Mouse (Mus musculus): ENCODE measurements around the gene Dhx32. TPM values are rescaled to one million over a fixed set of nuclear protein-coding genes. Genes with fewer than 3 reads are reported as not detected.
A peak's percentile ranks its signal among the peaks of the same experiment; 100 is the strongest.

Gene Dhx32
- polyA plus RNA-seq (2014; fragmentation: Nextera tagmentation; extraction: Ambion mirVana): 24.7 and 30.8 TPM in 2 replicates

- Histone ChIP-seq H3K27ac (ENCODE audit: low read depth, low read length) (no peak within 1 kb of the TSS), H3K4me2 (peak within 1 kb of the TSS; percentile 56), H3K9ac (ENCODE audit: low read depth, low read length) (0 out of 2 replicates have a peak within 1 kb of the TSS, but pooled peaks have one; percentile 2), H3K4me1 (ENCODE audit: control insufficient read depth, insufficient read depth, low read length) (no peaks in the 10 kb centered on the region), H3K9me3 (replicated peaks; ENCODE audit: control insufficient read depth, low read length) (no peaks in the 10 kb centered on the region), H3K36me3 (ENCODE audit: control insufficient read depth, insufficient read depth, low read length) (no peaks in the 10 kb centered on the region), H3K27me3 (ENCODE audit: control insufficient read depth, insufficient read depth, low read length) (no peaks in the 10 kb centered on the region), H3K4me3 (ENCODE audit: low read depth, low read length) (no peak within 1 kb of the TSS)
- WGBS (ENCODE audit: insufficient replicate concordance): 21% methylated on average over 18 of the region's 18 CpGs
- ATAC-seq (replicated peaks; ENCODE audit: insufficient number of reproducible peaks, low FRiP score, low TSS enrichment): 0 out of 2 replicates have a peak, but pooled peaks have one; percentile 49
Measured at GRCm38 (mm10) chr7:133782717-133783435, at the start of gene Dhx32. Gene Dhx32, minus strand, starts transcription at chr7:133782726.

GRCm38 (mm10) chr7:133829579-133829978 is 47.1 kb upstream of the Dhx32 start:
- Histone ChIP-seq H3K9ac (ENCODE audit: low read depth, low read length) (no peak overlapping the region), H3K4me3 (ENCODE audit: low read depth, low read length) (no peak overlapping the region), H3K36me3 (ENCODE audit: control insufficient read depth, insufficient read depth, low read length) (no peaks in the 10 kb centered on the region), H3K27ac (ENCODE audit: low read depth, low read length) (no peak overlapping the region), H3K27me3 (ENCODE audit: control insufficient read depth, insufficient read depth, low read length) (no peaks in the 10 kb centered on the region), H3K4me1 (ENCODE audit: control insufficient read depth, insufficient read depth, low read length) (0 out of 2 replicates have a peak, but pooled peaks cover 3% of the 10 kb centered on the region), H3K9me3 (replicated peaks; ENCODE audit: control insufficient read depth, low read length) (no peaks in the 10 kb centered on the region), H3K4me2 (no peak overlapping the region)
- WGBS (ENCODE audit: insufficient replicate concordance): 59% methylated on average over 7 of the region's 7 CpGs
- ATAC-seq (replicated peaks; ENCODE audit: insufficient number of reproducible peaks, low FRiP score, low TSS enrichment): no peak

- Histone ChIP-seq H3K9me3 (replicated peaks; ENCODE audit: control insufficient read depth, low read length) (0 out of 2 replicates have a peak, but pooled peaks cover 2% of the 10 kb centered on the region), H3K27me3 (ENCODE audit: control insufficient read depth, insufficient read depth, low read length) (no peaks in the 10 kb centered on the region), H3K4me2 (no peak overlapping the region), H3K4me3 (ENCODE audit: low read depth, low read length) (no peak overlapping the region), H3K4me1 (ENCODE audit: control insufficient read depth, insufficient read depth, low read length) (0 out of 2 replicates have a peak, but pooled peaks cover 3% of the 10 kb centered on the region), H3K36me3 (ENCODE audit: control insufficient read depth, insufficient read depth, low read length) (no peaks in the 10 kb centered on the region), H3K27ac (ENCODE audit: low read depth, low read length) (no peak overlapping the region), H3K9ac (ENCODE audit: low read depth, low read length) (no peak overlapping the region)
- ATAC-seq (replicated peaks; ENCODE audit: insufficient number of reproducible peaks, low FRiP score, low TSS enrichment): no peak
- WGBS (ENCODE audit: insufficient replicate concordance): 20% methylated on average over 4 of the region's 4 CpGs
Measured at GRCm38 (mm10) chr7:133828514-133828913, 46.0 kb upstream of the Dhx32 start.

- Histone ChIP-seq H3K4me1 (ENCODE audit: control insufficient read depth, insufficient read depth, low read length) (0 out of 2 replicates have a peak, but pooled peaks cover 3% of the 10 kb centered on the region), H3K27ac (ENCODE audit: low read depth, low read length) (no peak overlapping the region), H3K9me3 (replicated peaks; ENCODE audit: control insufficient read depth, low read length) (0 out of 2 replicates have a peak, but pooled peaks cover 2% of the 10 kb centered on the region), H3K4me3 (ENCODE audit: low read depth, low read length) (no peak overlapping the region), H3K9ac (ENCODE audit: low read depth, low read length) (no peak overlapping the region), H3K4me2 (no peak overlapping the region), H3K27me3 (ENCODE audit: control insufficient read depth, insufficient read depth, low read length) (no peaks in the 10 kb centered on the region), H3K36me3 (ENCODE audit: control insufficient read depth, insufficient read depth, low read length) (no peaks in the 10 kb centered on the region)
- 83% methylated on average over 2 of the region's 2 CpGs for WGBS (ENCODE audit: insufficient replicate concordance)
- ATAC-seq (replicated peaks; ENCODE audit: insufficient number of reproducible peaks, low FRiP score, low TSS enrichment): no peak
Measured at GRCm38 (mm10) chr7:133824579-133824978, 42.1 kb upstream of the Dhx32 start.

- 81% methylated on average over 6 of the region's 6 CpGs for WGBS (ENCODE audit: insufficient replicate concordance)
- H3K9ac ChIP-seq (ENCODE audit: low read depth, low read length): no peak overlapping the region
- ATAC-seq (replicated peaks; ENCODE audit: insufficient number of reproducible peaks, low FRiP score, low TSS enrichment): no peak
- no peaks in the 10 kb centered on the region for H3K27me3 ChIP-seq (ENCODE audit: control insufficient read depth, insufficient read depth, low read length)
- 0 out of 2 replicates have a peak, but pooled peaks cover 3% of the 10 kb centered on the region for H3K4me1 ChIP-seq (ENCODE audit: control insufficient read depth, insufficient read depth, low read length)
- H3K4me3 ChIP-seq (ENCODE audit: low read depth, low read length): no peak overlapping the region
- no peak overlapping the region for H3K27ac ChIP-seq (ENCODE audit: low read depth, low read length)
- 0 out of 2 replicates have a peak, but pooled peaks cover 2% of the 10 kb centered on the region for H3K9me3 ChIP-seq (replicated peaks; ENCODE audit: control insufficient read depth, low read length)
- H3K36me3 ChIP-seq (ENCODE audit: control insufficient read depth, insufficient read depth, low read length): no peaks in the 10 kb centered on the region
- no peak overlapping the region for H3K4me2 ChIP-seq
Measured at GRCm38 (mm10) chr7:133823751-133824150, 41.2 kb upstream of the Dhx32 start.

- no peak for ATAC-seq (replicated peaks; ENCODE audit: insufficient number of reproducible peaks, low FRiP score, low TSS enrichment)
- H3K27ac ChIP-seq (ENCODE audit: low read depth, low read length): no peak overlapping the region
- H3K36me3 ChIP-seq (ENCODE audit: control insufficient read depth, insufficient read depth, low read length): no peaks in the 10 kb centered on the region
- WGBS (ENCODE audit: insufficient replicate concordance): 77% methylated on average over 4 of the region's 4 CpGs
- no peaks in the 10 kb centered on the region for H3K4me1 ChIP-seq (ENCODE audit: control insufficient read depth, insufficient read depth, low read length)
- no peaks in the 10 kb centered on the region for H3K9me3 ChIP-seq (replicated peaks; ENCODE audit: control insufficient read depth, low read length)
- no peak overlapping the region for H3K4me3 ChIP-seq (ENCODE audit: low read depth, low read length)
- no peak overlapping the region for H3K4me2 ChIP-seq
- no peaks in the 10 kb centered on the region for H3K27me3 ChIP-seq (ENCODE audit: control insufficient read depth, insufficient read depth, low read length)
- H3K9ac ChIP-seq (ENCODE audit: low read depth, low read length): no peak overlapping the region
Measured at GRCm38 (mm10) chr7:133813331-133813730, 30.8 kb upstream of the Dhx32 start.

- WGBS (ENCODE audit: insufficient replicate concordance): 74% methylated on average over 7 of the region's 7 CpGs
Measured at GRCm38 (mm10) chr7:133812927-133813326, 30.4 kb upstream of the Dhx32 start.

GRCm38 (mm10) chr7:133805614-133806175 is 23.2 kb upstream of the Dhx32 start:
- no peaks in the 10 kb centered on the region for H3K9me3 ChIP-seq (replicated peaks; ENCODE audit: control insufficient read depth, low read length)
- H3K36me3 ChIP-seq (ENCODE audit: control insufficient read depth, insufficient read depth, low read length): no peaks in the 10 kb centered on the region
- no peaks in the 10 kb centered on the region for H3K27me3 ChIP-seq (ENCODE audit: control insufficient read depth, insufficient read depth, low read length)
- H3K4me1 ChIP-seq (ENCODE audit: control insufficient read depth, insufficient read depth, low read length): no peaks in the 10 kb centered on the region
- peak; percentile 61; the same call in 1 of the 2 replicates for ATAC-seq (replicated peaks; ENCODE audit: insufficient number of reproducible peaks, low FRiP score, low TSS enrichment)
- no peak overlapping the region for H3K27ac ChIP-seq (ENCODE audit: low read depth, low read length)
- 49% methylated on average over 7 of the region's 7 CpGs for WGBS (ENCODE audit: insufficient replicate concordance)
- H3K4me3 ChIP-seq (ENCODE audit: low read depth, low read length): no peak overlapping the region
- H3K9ac ChIP-seq (ENCODE audit: low read depth, low read length): no peak overlapping the region
- no peak overlapping the region for H3K4me2 ChIP-seq

More at GRCm38 (mm10) chr7:133812927-133813326, 30.4 kb upstream of the Dhx32 start:
- no peaks in the 10 kb centered on the region for H3K9me3 ChIP-seq (replicated peaks; ENCODE audit: control insufficient read depth, low read length)
- no peak overlapping the region for H3K4me2 ChIP-seq
- no peaks in the 10 kb centered on the region for H3K4me1 ChIP-seq (ENCODE audit: control insufficient read depth, insufficient read depth, low read length)
- H3K4me3 ChIP-seq (ENCODE audit: low read depth, low read length): no peak overlapping the region
- H3K27ac ChIP-seq (ENCODE audit: low read depth, low read length): no peak overlapping the region
- no peaks in the 10 kb centered on the region for H3K36me3 ChIP-seq (ENCODE audit: control insufficient read depth, insufficient read depth, low read length)
- H3K27me3 ChIP-seq (ENCODE audit: control insufficient read depth, insufficient read depth, low read length): no peaks in the 10 kb centered on the region
- no peak for ATAC-seq (replicated peaks; ENCODE audit: insufficient number of reproducible peaks, low FRiP score, low TSS enrichment)
- H3K9ac ChIP-seq (ENCODE audit: low read depth, low read length): no peak overlapping the region
